Mouse (Mus musculus) erythroblast, embryonic 14.5 days (primary cell): ENCODE measurements at regions not wholly inside any gene's neighbourhood (a gene's known extent, or its start where the extent isn't known, plus 50 kb on each side); places are given as distances from the start of the nearest gene placed in this dataset.

ENCODE experiments used
- GATA1 ChIP-seq: IDR thresholded peaks from 2 replicates; pipeline ENCODE4 v1.6.1; 2012; ENCODE audit warnings: low read length, inconsistent platforms, mixed read lengths
- TAL1 ChIP-seq: IDR thresholded peaks from 3 replicates; pipeline ENCODE4 v1.6.1; 2012; ENCODE audit warnings: low read length, inconsistent platforms, mixed read lengths

DNA sequence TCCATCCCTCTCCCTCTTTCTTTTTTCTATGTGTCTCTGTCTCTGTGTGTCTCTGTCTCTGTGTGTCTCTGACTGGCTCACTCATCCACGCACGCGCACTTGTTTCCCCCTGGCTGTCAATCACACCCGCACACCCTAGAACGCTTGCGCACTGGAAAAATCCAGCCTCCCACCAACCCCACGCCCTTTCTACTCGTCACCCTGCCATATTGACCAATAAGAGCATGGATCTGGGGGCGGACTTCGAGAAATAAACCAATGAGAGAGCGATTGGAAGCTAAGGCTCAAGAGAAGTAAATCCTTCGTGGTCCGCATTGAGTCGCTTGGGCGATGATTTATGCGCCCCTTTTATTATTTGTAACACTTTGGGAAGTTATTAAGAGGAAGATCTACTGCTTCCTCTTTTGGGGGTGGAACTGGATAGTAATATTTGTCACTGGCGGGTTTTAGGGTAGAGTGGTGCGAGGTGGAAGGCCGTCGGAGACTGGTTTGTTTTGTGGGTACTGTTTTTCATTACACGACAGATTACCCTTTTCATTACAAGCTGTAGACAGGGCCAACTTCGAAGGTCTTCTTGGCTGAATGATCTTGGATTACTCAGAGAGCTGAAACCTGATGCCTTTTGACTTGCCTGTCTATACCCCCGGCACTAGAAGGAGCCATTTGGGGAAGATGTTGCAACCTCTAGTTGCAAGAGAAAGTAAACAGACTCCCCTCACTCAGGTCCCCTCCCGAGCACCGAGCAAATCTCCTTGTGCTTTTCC is 259.4 kb upstream of the Nfe2l3 start:
- TF ChIP-seq TAL1 (no peak), GATA1 (no peak)
